Mouse (Mus musculus): ENCODE measurements around the gene Gm7954. TPM values are rescaled to one million over a fixed set of nuclear protein-coding genes. Genes with fewer than 3 reads are reported as not detected.
"Not testable (repeated sequence)": the region's sequence is repeated elsewhere in the genome, so short reads cannot be mapped to it uniquely, and the experiment has no call there.

Gene Gm7954
- polyA plus RNA-seq (2015; fragmentation: Nextera tagmentation; extraction: Ambion mirVana) = not detected in 2 replicates

- not testable (repeated sequence) for H3K4me1 ChIP-seq; H3K4me3 ChIP-seq; ATAC-seq (ENCODE audit: low FRiP score, low read depth); H3K9me3 ChIP-seq; H3K27ac ChIP-seq; H3K9ac ChIP-seq; H3K36me3 ChIP-seq; H3K27me3 ChIP-seq; H3K4me2 ChIP-seq (replicated peaks)
- no CpG with 5 or more reads among the region's 2 CpGs for WGBS
These were observed at the start of gene Gm7954 for GRCm38 (mm10) chr14:41453418-41453817. Gm7954 (minus strand) TSS chr14:41453518.

- not testable (repeated sequence) for H3K4me3 ChIP-seq; H3K27ac ChIP-seq; H3K36me3 ChIP-seq; H3K9ac ChIP-seq; H3K9me3 ChIP-seq; H3K4me1 ChIP-seq; ATAC-seq (ENCODE audit: low FRiP score, low read depth); H3K4me2 ChIP-seq (replicated peaks); H3K27me3 ChIP-seq
These were observed 36.1 kb upstream of the Gm7954 start, which contains the start of gene Gm3486 for GRCm38 (mm10) chr14:41489385-41489784. Gm3486 (minus strand) TSS chr14:41489485.

- not testable (repeated sequence) for ATAC-seq (ENCODE audit: low FRiP score, low read depth); H3K4me3 ChIP-seq; H3K9me3 ChIP-seq; H3K27ac ChIP-seq; H3K27me3 ChIP-seq; H3K36me3 ChIP-seq; H3K4me1 ChIP-seq; H3K9ac ChIP-seq
- 23% methylated on average over 13 of the region's 16 CpGs for WGBS
- peak overlapping the region; percentile 34 for H3K4me2 ChIP-seq (replicated peaks)
These were observed 27.8 kb downstream of the Gm7954 start for GRCm38 (mm10) chr14:41425393-41426075.

- H3K36me3 ChIP-seq; H3K9me3 ChIP-seq; H3K4me1 ChIP-seq; H3K4me3 ChIP-seq; H3K27me3 ChIP-seq; H3K9ac ChIP-seq; ATAC-seq (ENCODE audit: low FRiP score, low read depth); H3K27ac ChIP-seq: not testable (repeated sequence)
- H3K4me2 ChIP-seq (replicated peaks) = peak overlapping the region; percentile 34
- WGBS = 14% methylated on average over 14 of the region's 14 CpGs
These were observed 28.6 kb downstream of the Gm7954 start for GRCm38 (mm10) chr14:41424694-41425093.

- H3K27ac ChIP-seq; H3K9me3 ChIP-seq; H3K27me3 ChIP-seq; H3K4me3 ChIP-seq; H3K36me3 ChIP-seq; ATAC-seq (ENCODE audit: low FRiP score, low read depth); H3K4me1 ChIP-seq; H3K4me2 ChIP-seq (replicated peaks); H3K9ac ChIP-seq: not testable (repeated sequence)
- WGBS = 83% methylated on average over 1 of the region's 2 CpGs
These were observed 45.1 kb downstream of the Gm7954 start, which contains the start of gene Gm6482 for GRCm38 (mm10) chr14:41408181-41408580. Gm6482 (minus strand) TSS chr14:41408281.

Other genes with a start within 250 kb of the Gm7954 start
- 0.10 and 0.27 TPM in 2 replicates for gene Gm2832, start 174.7 kb downstream of the Gm7954 start, polyA plus RNA-seq (2015; fragmentation: Nextera tagmentation; extraction: Ambion mirVana)
- gene Gm5798, start 104.9 kb downstream of the Gm7954 start, polyA plus RNA-seq (2015; fragmentation: Nextera tagmentation; extraction: Ambion mirVana) = not detected in 2 replicates
- gene Gm7945, start 67.1 kb downstream of the Gm7954 start, polyA plus RNA-seq (2015; fragmentation: Nextera tagmentation; extraction: Ambion mirVana) = not detected in 2 replicates
- gene Gm6482, start 45.2 kb downstream of the Gm7954 start, polyA plus RNA-seq (2015; fragmentation: Nextera tagmentation; extraction: Ambion mirVana) = not detected in 2 replicates
- gene Gm3486, start 36.0 kb upstream of the Gm7954 start, polyA plus RNA-seq (2015; fragmentation: Nextera tagmentation; extraction: Ambion mirVana) = not detected in 2 replicates
- gene Gm7970, start 102.1 kb upstream of the Gm7954 start, polyA plus RNA-seq (2015; fragmentation: Nextera tagmentation; extraction: Ambion mirVana) = not detected in 2 replicates
- not detected in 2 replicates for gene 1700049E17Rik2, start 119.7 kb upstream of the Gm7954 start, polyA plus RNA-seq (2015; fragmentation: Nextera tagmentation; extraction: Ambion mirVana)
- not detected in 2 replicates for gene Gm3072, start 171.1 kb upstream of the Gm7954 start, polyA plus RNA-seq (2015; fragmentation: Nextera tagmentation; extraction: Ambion mirVana)
- not detected in 2 replicates for gene Gm3676, start 193.0 kb upstream of the Gm7954 start, polyA plus RNA-seq (2015; fragmentation: Nextera tagmentation; extraction: Ambion mirVana)
- not detected in 2 replicates for gene Gm8068, start 248.4 kb upstream of the Gm7954 start, polyA plus RNA-seq (2015; fragmentation: Nextera tagmentation; extraction: Ambion mirVana)

Measured in limb, embryonic 13.5 days (tissue).